Mouse (Mus musculus): Measurements from ENCODE around the gene Olfr998. TPM values are rescaled to one million over a fixed set of nuclear protein-coding genes. Genes with fewer than 3 reads are reported as not detected.
"Not testable (repeated sequence)": the region's sequence is repeated elsewhere in the genome, so short reads cannot be mapped to it uniquely, and the experiment has no call there.

Olfr998 gene
- polyA plus RNA-seq (2015; fragmentation: Nextera tagmentation; extraction: Ambion mirVana): not detected in 2 replicates

DNA sequence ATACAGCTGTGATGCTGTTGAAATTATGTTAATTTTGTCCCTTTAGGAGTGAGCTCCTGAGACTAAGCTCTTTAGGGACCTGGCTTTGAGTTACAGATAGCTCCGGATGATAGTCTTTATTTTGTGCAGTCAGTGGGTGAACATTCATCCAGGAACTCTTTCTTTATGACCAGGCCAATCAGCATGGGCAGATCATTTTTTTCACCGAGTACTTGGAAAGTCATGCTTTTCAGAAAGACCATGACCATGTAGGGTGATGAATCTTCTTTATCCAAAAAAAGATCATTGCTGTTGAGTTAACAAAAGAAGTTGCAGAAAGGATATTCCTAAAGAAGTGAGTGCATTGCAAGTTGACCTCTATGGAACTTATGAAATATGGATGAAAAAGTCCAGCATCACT lies at the start of gene Olfr998:
Olfr998 (plus strand) TSS at position 301 of the 400 bp plus-strand sequence.
- not testable (repeated sequence) for ATAC-seq (ENCODE audit: low FRiP score, low read depth); H3K27me3 ChIP-seq; H3K9ac ChIP-seq; H3K27ac ChIP-seq; H3K4me1 ChIP-seq; H3K4me2 ChIP-seq (replicated peaks); H3K4me3 ChIP-seq; H3K36me3 ChIP-seq; H3K9me3 ChIP-seq
- 86% methylated on average over 2 of the region's 2 CpGs for WGBS

DNA sequence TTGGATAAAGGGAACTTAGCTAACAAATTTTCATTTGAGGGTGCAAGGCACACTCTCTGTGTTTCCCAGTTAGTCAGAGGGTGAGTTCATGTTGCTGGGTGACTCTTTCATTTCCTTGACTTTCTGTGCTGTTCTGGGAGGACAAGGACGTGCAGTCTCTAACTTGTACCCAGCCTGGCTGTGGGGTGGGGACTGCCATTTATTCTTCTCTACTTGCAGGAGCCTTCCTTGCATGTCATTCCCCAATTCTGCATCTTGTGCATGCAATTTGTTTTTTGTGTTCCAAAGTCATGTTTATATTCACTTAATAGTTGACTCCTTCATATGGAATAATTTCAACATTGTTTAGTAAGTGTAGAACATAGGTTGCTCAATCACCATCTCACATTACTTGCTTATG lies 33.9 kb upstream of the Olfr998 start:
- Histone ChIP-seq H3K9me3 (no peaks in the 10 kb centered on the region), H3K9ac (no peak overlapping the region), H3K4me1 (no peaks in the 10 kb centered on the region), H3K36me3 (no peaks in the 10 kb centered on the region), H3K4me2 (replicated peaks) (no peak overlapping the region), H3K27ac (no peak overlapping the region), H3K27me3 (no peaks in the 10 kb centered on the region), H3K4me3 (no peak overlapping the region)
- no peak for ATAC-seq (ENCODE audit: low FRiP score, low read depth)
- WGBS: 46% methylated on average over 1 of the region's 1 CpGs

DNA sequence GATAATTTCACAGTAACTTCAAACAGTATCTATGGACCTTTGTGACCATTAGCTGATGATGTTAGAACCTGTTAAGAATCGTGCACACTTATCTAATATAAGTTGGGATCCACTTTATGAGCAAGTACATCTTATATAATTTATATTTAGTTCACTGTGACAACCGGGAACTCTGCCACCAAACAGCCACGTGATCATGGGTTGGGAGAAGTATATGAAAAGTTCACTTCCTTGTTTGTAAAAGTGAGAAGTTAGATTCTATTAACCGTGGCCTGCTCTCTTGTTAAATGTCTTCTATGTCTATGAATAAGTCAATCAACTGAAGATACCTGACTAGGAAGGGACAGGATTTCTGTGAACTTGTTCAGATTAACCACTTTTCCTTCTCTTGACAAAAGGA lies 28.5 kb upstream of the Olfr998 start:
- no peaks in the 10 kb centered on the region for H3K36me3 ChIP-seq
- no peak overlapping the region for H3K4me3 ChIP-seq
- H3K9ac ChIP-seq: no peak overlapping the region
- H3K4me1 ChIP-seq: no peaks in the 10 kb centered on the region
- no peaks in the 10 kb centered on the region for H3K9me3 ChIP-seq
- ATAC-seq (ENCODE audit: low FRiP score, low read depth): no peak
- 57% methylated on average over 4 of the region's 4 CpGs for WGBS
- H3K27ac ChIP-seq: no peak overlapping the region
- H3K27me3 ChIP-seq: no peaks in the 10 kb centered on the region
- no peak overlapping the region for H3K4me2 ChIP-seq (replicated peaks)

DNA sequence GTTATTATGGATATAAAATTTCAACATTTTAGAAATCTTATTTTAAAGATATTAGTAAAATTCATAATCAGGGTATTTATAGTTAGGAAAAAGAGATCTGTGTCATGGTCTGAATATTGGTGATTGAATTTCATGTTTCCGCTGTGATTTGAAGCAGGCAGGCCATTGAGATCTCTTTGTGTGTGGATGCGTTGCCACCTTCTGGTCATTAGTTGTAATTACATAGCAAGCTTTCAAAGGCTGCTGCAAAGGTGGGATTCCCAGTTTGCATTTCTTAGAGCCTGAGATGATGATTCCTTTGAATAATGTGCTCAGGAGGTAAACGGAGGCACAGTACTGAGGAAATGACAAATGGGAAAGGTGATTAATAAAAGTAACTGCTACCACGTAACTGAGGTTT lies 27.6 kb upstream of the Olfr998 start:
- 20% methylated on average over 4 of the region's 4 CpGs for WGBS
- Histone ChIP-seq H3K9ac (no peak overlapping the region), H3K4me2 (replicated peaks) (no peak overlapping the region), H3K4me3 (no peak overlapping the region), H3K27me3 (no peaks in the 10 kb centered on the region), H3K4me1 (no peaks in the 10 kb centered on the region), H3K9me3 (no peaks in the 10 kb centered on the region), H3K36me3 (no peaks in the 10 kb centered on the region), H3K27ac (no peak overlapping the region)
- no peak for ATAC-seq (ENCODE audit: low FRiP score, low read depth)

DNA sequence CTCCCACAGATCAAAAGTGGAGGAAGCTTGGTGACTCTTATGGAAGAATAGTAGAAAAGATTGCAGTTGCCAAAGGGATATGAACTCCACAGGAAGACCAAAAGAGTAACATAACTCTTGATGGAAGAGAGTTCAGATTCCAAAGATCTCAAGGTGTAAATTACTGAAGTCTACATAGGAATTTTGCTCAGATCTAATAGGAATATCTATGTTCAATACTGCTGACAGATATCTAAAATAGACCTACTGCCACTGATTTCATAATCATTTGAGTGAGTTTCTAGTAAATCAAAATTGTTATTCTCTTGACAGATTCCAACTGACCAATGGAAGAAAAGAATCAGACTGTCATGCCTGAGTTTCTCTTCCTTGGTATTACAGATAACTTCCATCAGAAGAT lies 9.8 kb upstream of the Olfr998 start, which contains the start of gene Olfr996:
Olfr996 (plus strand) TSS at position 301 of the 400 bp plus-strand sequence.
- no peak within 1 kb of the TSS for H3K9ac ChIP-seq
- no peak within 1 kb of the TSS for H3K4me2 ChIP-seq (replicated peaks)
- H3K9me3 ChIP-seq: no peaks in the 10 kb centered on the region
- ATAC-seq (ENCODE audit: low FRiP score, low read depth): no peak
- no peaks in the 10 kb centered on the region for H3K4me1 ChIP-seq
- H3K4me3 ChIP-seq: no peak within 1 kb of the TSS
- H3K36me3 ChIP-seq: no peaks in the 10 kb centered on the region
- H3K27me3 ChIP-seq: no peaks in the 10 kb centered on the region
- no peak within 1 kb of the TSS for H3K27ac ChIP-seq

DNA sequence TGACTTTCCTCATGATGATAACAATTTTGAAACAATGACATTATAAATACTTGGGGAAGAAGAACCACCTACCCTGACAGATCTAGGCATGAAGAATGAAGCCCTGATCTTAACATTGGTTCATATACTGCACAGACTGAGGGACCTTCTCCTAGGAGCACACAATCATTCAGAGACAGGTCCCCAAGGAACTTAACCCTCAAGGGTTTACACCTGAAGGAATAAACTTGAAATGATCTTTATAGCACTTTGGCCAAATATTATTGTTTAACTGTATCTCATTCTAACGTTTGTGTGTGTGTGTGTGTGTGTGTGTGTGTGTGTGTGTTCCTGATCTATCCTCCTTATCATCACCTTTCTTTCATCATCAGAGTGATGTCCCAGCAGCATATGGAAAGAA lies 23.1 kb downstream of the Olfr998 start, which contains the start of gene Olfr1000:
Olfr1000 (minus strand) TSS at position 101 of the 400 bp plus-strand sequence.
- 65% methylated on average over 1 of the region's 1 CpGs for WGBS
- Histone ChIP-seq H3K36me3 (no peaks in the 10 kb centered on the region), H3K9ac (no peak within 1 kb of the TSS), H3K4me1 (no peaks in the 10 kb centered on the region), H3K27ac (no peak within 1 kb of the TSS), H3K4me3 (no peak within 1 kb of the TSS), H3K9me3 (no peaks in the 10 kb centered on the region), H3K27me3 (no peaks in the 10 kb centered on the region), H3K4me2 (replicated peaks) (no peak within 1 kb of the TSS)
- ATAC-seq (ENCODE audit: low FRiP score, low read depth): no peak

Other genes with a start within 250 kb of the Olfr998 start
- not detected in 2 replicates for gene Olfr987, start 249.6 kb upstream of the Olfr998 start, polyA plus RNA-seq (2015; fragmentation: Nextera tagmentation; extraction: Ambion mirVana)
- gene Olfr988, start 225.7 kb upstream of the Olfr998 start, polyA plus RNA-seq (2015; fragmentation: Nextera tagmentation; extraction: Ambion mirVana): not detected in 2 replicates
- not detected in 2 replicates for gene Olfr992, start 179.5 kb upstream of the Olfr998 start, polyA plus RNA-seq (2015; fragmentation: Nextera tagmentation; extraction: Ambion mirVana)
- not detected in 2 replicates for gene Olfr993, start 174.1 kb upstream of the Olfr998 start, polyA plus RNA-seq (2015; fragmentation: Nextera tagmentation; extraction: Ambion mirVana)
- gene Olfr994, start 152.5 kb upstream of the Olfr998 start, polyA plus RNA-seq (2015; fragmentation: Nextera tagmentation; extraction: Ambion mirVana): not detected in 2 replicates
- not detected in 2 replicates for gene Olfr995, start 145.3 kb upstream of the Olfr998 start, polyA plus RNA-seq (2015; fragmentation: Nextera tagmentation; extraction: Ambion mirVana)
- gene 4833423E24Rik, start 69.9 kb upstream of the Olfr998 start, polyA plus RNA-seq (2015; fragmentation: Nextera tagmentation; extraction: Ambion mirVana): 0.32 and 0.34 TPM in 2 replicates
- not detected in 2 replicates for gene Olfr996, start 9.7 kb upstream of the Olfr998 start, polyA plus RNA-seq (2015; fragmentation: Nextera tagmentation; extraction: Ambion mirVana)
- gene Olfr1000, start 23.0 kb downstream of the Olfr998 start, polyA plus RNA-seq (2015; fragmentation: Nextera tagmentation; extraction: Ambion mirVana): not detected in 2 replicates
- gene Olfr1002, start 61.8 kb downstream of the Olfr998 start, polyA plus RNA-seq (2015; fragmentation: Nextera tagmentation; extraction: Ambion mirVana): not detected in 2 replicates
- not detected in 2 replicates for gene Olfr154, start 75.5 kb downstream of the Olfr998 start, polyA plus RNA-seq (2015; fragmentation: Nextera tagmentation; extraction: Ambion mirVana)
- not detected in 2 replicates for gene Olfr1006, start 89.8 kb downstream of the Olfr998 start, polyA plus RNA-seq (2015; fragmentation: Nextera tagmentation; extraction: Ambion mirVana)
- not detected in 2 replicates for gene Olfr1008, start 100.5 kb downstream of the Olfr998 start, polyA plus RNA-seq (2015; fragmentation: Nextera tagmentation; extraction: Ambion mirVana)
- gene Olfr1009, start 126.5 kb downstream of the Olfr998 start, polyA plus RNA-seq (2015; fragmentation: Nextera tagmentation; extraction: Ambion mirVana): not detected in 2 replicates
- gene Olfr1012, start 173.8 kb downstream of the Olfr998 start, polyA plus RNA-seq (2015; fragmentation: Nextera tagmentation; extraction: Ambion mirVana): not detected in 2 replicates
- gene Olfr1013, start 178.2 kb downstream of the Olfr998 start, polyA plus RNA-seq (2015; fragmentation: Nextera tagmentation; extraction: Ambion mirVana): not detected in 2 replicates
- not detected in 2 replicates for gene Olfr1014, start 183.8 kb downstream of the Olfr998 start, polyA plus RNA-seq (2015; fragmentation: Nextera tagmentation; extraction: Ambion mirVana)
- gene Olfr1015, start 193.1 kb downstream of the Olfr998 start, polyA plus RNA-seq (2015; fragmentation: Nextera tagmentation; extraction: Ambion mirVana): not detected in 2 replicates
- not detected in 2 replicates for gene Olfr1016, start 213.6 kb downstream of the Olfr998 start, polyA plus RNA-seq (2015; fragmentation: Nextera tagmentation; extraction: Ambion mirVana)
- not detected in 2 replicates for gene Olfr1018, start 229.5 kb downstream of the Olfr998 start, polyA plus RNA-seq (2015; fragmentation: Nextera tagmentation; extraction: Ambion mirVana)

All from limb, embryonic 13.5 days (tissue).